Mouse (Mus musculus): ENCODE data around the gene Pdcd6ip. TPM values are rescaled to one million over a fixed set of nuclear protein-coding genes. Genes with fewer than 3 reads are reported as not detected.
"Not testable (repeated sequence)": the region's sequence is repeated elsewhere in the genome, so short reads cannot be mapped to it uniquely, and the experiment has no call there.

Gene Pdcd6ip
- polyA plus RNA-seq, 1 experiment from 2014 or later, result 80.0 TPM

- Histone ChIP-seq H3K4me1 (ENCODE audit: control insufficient read depth, insufficient read depth, low read length) (no peaks in the 10 kb centered on the region), H3K9me3 (ENCODE audit: control insufficient read depth, low read depth, low read length) (no peaks in the 10 kb centered on the region), H3K4me3 (ENCODE audit: low read depth, low read length) (no peak overlapping the region), H3K9ac (replicated peaks; ENCODE audit: low read depth, low read length) (no peak overlapping the region), H3K4me2 (replicated peaks; ENCODE audit: low read depth, low read length) (no peak overlapping the region), H3K36me3 (ENCODE audit: control insufficient read depth, insufficient read depth, low read length) (peaks cover 72% of the 10 kb centered on the region), H3K27ac (ENCODE audit: low read length) (no peak overlapping the region), H3K27me3 (ENCODE audit: control insufficient read depth, insufficient read depth, low read length) (no peaks in the 10 kb centered on the region)
- whole genome bisulfite sequencing, result 87% methylated on average over 7 of the region's 7 CpGs
- no peak for ATAC-seq (ENCODE audit: insufficient number of reproducible peaks, insufficient read depth, low FRiP score, low read depth)
These were observed 37.8 kb downstream of the Pdcd6ip start for GRCm38 (mm10) chr9:113670105-113670856.

DNA sequence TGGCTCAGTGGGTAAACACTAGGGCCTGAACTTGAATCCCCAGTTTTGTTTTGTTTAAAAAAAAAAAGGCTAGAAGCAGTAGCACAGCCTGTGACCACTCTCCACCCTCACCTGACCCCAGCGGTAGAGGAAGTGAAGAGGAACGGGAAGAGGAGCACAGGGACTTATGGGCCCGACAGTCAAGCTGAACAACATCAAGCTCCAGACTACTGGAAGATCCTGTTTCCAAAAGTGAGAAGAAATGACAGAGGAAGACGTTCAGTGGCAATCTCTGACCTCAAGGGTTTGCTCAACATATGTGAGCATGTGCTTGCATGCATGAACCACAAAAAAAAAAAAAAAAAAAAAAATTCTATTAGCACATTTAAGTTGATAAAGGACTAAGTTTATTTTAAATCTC, 44.6 kb downstream of the Pdcd6ip start:
- ATAC-seq (ENCODE audit: insufficient number of reproducible peaks, insufficient read depth, low FRiP score, low read depth), result no peak
- no peaks in the 10 kb centered on the region for H3K27me3 ChIP-seq (ENCODE audit: control insufficient read depth, insufficient read depth, low read length)
- no peak overlapping the region for H3K27ac ChIP-seq (ENCODE audit: low read length)
- no peaks in the 10 kb centered on the region for H3K4me1 ChIP-seq (ENCODE audit: control insufficient read depth, insufficient read depth, low read length)
- no peak overlapping the region for H3K4me2 ChIP-seq (replicated peaks; ENCODE audit: low read depth, low read length)
- WGBS, result 82% methylated on average over 4 of the region's 4 CpGs
- H3K4me3 ChIP-seq (ENCODE audit: low read depth, low read length), result no peak overlapping the region
- no peak overlapping the region for H3K9ac ChIP-seq (replicated peaks; ENCODE audit: low read depth, low read length)
- H3K36me3 ChIP-seq (ENCODE audit: control insufficient read depth, insufficient read depth, low read length), result peaks cover 73% of the 10 kb centered on the region
- no peaks in the 10 kb centered on the region for H3K9me3 ChIP-seq (ENCODE audit: control insufficient read depth, low read depth, low read length)

DNA sequence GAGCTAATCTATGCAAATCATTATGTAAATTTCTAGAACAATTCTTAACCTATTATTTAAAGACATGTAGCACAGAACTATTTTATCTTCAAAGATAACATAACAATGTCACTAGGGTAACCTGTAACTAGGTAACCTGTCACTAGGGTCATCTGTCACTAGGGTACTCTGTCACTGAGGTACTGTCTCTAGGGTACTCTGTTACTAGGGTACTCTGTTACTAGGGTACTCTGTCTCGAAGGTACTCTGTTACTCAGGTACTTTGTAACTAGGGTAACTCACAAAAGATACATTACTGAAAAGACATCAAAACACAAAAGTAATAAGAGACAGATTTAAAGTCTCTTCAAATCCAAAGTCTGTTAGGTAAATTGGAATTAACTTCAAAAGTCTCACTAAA, 50.2 kb downstream of the Pdcd6ip start:
- Histone ChIP-seq H3K4me1 (ENCODE audit: control insufficient read depth, insufficient read depth, low read length) (no peaks in the 10 kb centered on the region), H3K27me3 (ENCODE audit: control insufficient read depth, insufficient read depth, low read length) (no peaks in the 10 kb centered on the region), H3K9me3 (ENCODE audit: control insufficient read depth, low read depth, low read length) (no peaks in the 10 kb centered on the region), H3K4me3 (ENCODE audit: low read depth, low read length) (no peak overlapping the region), H3K27ac (ENCODE audit: low read length) (no peak overlapping the region), H3K4me2 (replicated peaks; ENCODE audit: low read depth, low read length) (no peak overlapping the region), H3K36me3 (ENCODE audit: control insufficient read depth, insufficient read depth, low read length) (peaks cover 69% of the 10 kb centered on the region), H3K9ac (replicated peaks; ENCODE audit: low read depth, low read length) (no peak overlapping the region)
- WGBS, result 90% methylated on average over 1 of the region's 1 CpGs
- ATAC-seq (ENCODE audit: insufficient number of reproducible peaks, insufficient read depth, low FRiP score, low read depth), result no peak

- ATAC-seq (ENCODE audit: insufficient number of reproducible peaks, insufficient read depth, low FRiP score, low read depth), result no peak
- Histone ChIP-seq H3K4me2 (replicated peaks; ENCODE audit: low read depth, low read length) (no peak overlapping the region), H3K27ac (ENCODE audit: low read length) (no peak overlapping the region), H3K4me3 (ENCODE audit: low read depth, low read length) (no peak overlapping the region), H3K36me3 (ENCODE audit: control insufficient read depth, insufficient read depth, low read length) (peaks cover 35% of the 10 kb centered on the region), H3K4me1 (ENCODE audit: control insufficient read depth, insufficient read depth, low read length) (no peaks in the 10 kb centered on the region), H3K9ac (replicated peaks; ENCODE audit: low read depth, low read length) (no peak overlapping the region), H3K27me3 (ENCODE audit: control insufficient read depth, insufficient read depth, low read length) (no peaks in the 10 kb centered on the region), H3K9me3 (ENCODE audit: control insufficient read depth, low read depth, low read length) (no peaks in the 10 kb centered on the region)
- 73% methylated on average over 8 of the region's 8 CpGs for WGBS
These were observed 54.5 kb downstream of the Pdcd6ip start for GRCm38 (mm10) chr9:113653571-113653970.

- Histone ChIP-seq H3K36me3 (ENCODE audit: control insufficient read depth, insufficient read depth, low read length) (peaks cover 20% of the 10 kb centered on the region; the same call in 1 of the 2 replicates), H3K27me3 (ENCODE audit: control insufficient read depth, insufficient read depth, low read length) (no peaks in the 10 kb centered on the region), H3K9ac (replicated peaks; ENCODE audit: low read depth, low read length) (no peak overlapping the region), H3K4me1 (ENCODE audit: control insufficient read depth, insufficient read depth, low read length) (no peaks in the 10 kb centered on the region), H3K4me2 (replicated peaks; ENCODE audit: low read depth, low read length) (no peak overlapping the region), H3K4me3 (ENCODE audit: low read depth, low read length) (no peak overlapping the region), H3K9me3 (ENCODE audit: control insufficient read depth, low read depth, low read length) (no peaks in the 10 kb centered on the region), H3K27ac (ENCODE audit: low read length) (no peak overlapping the region)
- no peak for ATAC-seq (ENCODE audit: insufficient number of reproducible peaks, insufficient read depth, low FRiP score, low read depth)
- WGBS, result 88% methylated on average over 8 of the region's 8 CpGs
These were observed 57.3 kb downstream of the Pdcd6ip start for GRCm38 (mm10) chr9:113650787-113651186.

DNA sequence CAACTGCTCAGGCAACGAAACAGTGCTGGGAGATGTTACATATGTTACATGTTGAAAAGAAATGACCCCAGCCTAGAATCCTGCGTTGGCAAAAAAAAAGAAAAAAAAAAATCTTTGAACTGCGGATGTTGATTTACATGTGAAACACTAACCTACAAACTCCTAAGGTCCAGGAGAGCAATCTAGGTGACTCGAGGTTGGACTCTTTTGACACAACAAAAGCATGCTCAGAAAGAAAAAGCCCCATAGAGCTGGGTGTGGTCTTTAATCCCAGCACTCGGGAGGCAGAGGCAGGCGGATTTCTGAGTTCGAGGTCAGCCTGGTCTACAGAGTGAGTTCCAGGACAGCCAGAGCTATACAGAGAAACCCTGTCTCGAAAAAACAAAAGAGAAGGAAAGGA, 58.8 kb downstream of the Pdcd6ip start:
- not testable (repeated sequence) for H3K27ac ChIP-seq (ENCODE audit: low read length); H3K4me3 ChIP-seq (ENCODE audit: low read depth, low read length); H3K9me3 ChIP-seq (ENCODE audit: control insufficient read depth, low read depth, low read length); H3K36me3 ChIP-seq (ENCODE audit: control insufficient read depth, insufficient read depth, low read length); H3K9ac ChIP-seq (replicated peaks; ENCODE audit: low read depth, low read length); H3K4me2 ChIP-seq (replicated peaks; ENCODE audit: low read depth, low read length); H3K4me1 ChIP-seq (ENCODE audit: control insufficient read depth, insufficient read depth, low read length); H3K27me3 ChIP-seq (ENCODE audit: control insufficient read depth, insufficient read depth, low read length); ATAC-seq (ENCODE audit: insufficient number of reproducible peaks, insufficient read depth, low FRiP score, low read depth)
- WGBS, result 75% methylated on average over 8 of the region's 8 CpGs

DNA sequence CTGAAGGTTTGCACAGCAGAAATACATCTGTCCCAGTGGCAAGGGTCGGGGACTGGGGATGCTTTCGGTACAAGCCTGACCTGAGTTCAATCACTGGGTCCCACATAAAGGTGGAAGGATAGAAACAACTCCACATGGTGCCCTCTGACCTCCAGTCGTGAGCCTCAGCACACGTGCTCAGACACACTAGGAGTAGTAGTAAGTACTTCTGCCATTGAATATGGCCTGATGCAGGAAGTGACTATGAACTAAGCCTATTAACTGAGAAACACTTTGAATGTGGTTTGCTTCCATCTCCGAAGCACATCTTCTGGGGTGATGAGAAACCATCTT, 62.3 kb downstream of the Pdcd6ip start:
- Histone ChIP-seq H3K27ac (ENCODE audit: low read length) (no peak overlapping the region), H3K4me3 (ENCODE audit: low read depth, low read length) (no peak overlapping the region), H3K9ac (replicated peaks; ENCODE audit: low read depth, low read length) (no peak overlapping the region), H3K9me3 (ENCODE audit: control insufficient read depth, low read depth, low read length) (no peaks in the 10 kb centered on the region), H3K4me1 (ENCODE audit: control insufficient read depth, insufficient read depth, low read length) (no peaks in the 10 kb centered on the region), H3K27me3 (ENCODE audit: control insufficient read depth, insufficient read depth, low read length) (no peaks in the 10 kb centered on the region), H3K36me3 (ENCODE audit: control insufficient read depth, insufficient read depth, low read length) (no peaks in the 10 kb centered on the region), H3K4me2 (replicated peaks; ENCODE audit: low read depth, low read length) (no peak overlapping the region)
- ATAC-seq (ENCODE audit: insufficient number of reproducible peaks, insufficient read depth, low FRiP score, low read depth), result peak; percentile 16; the same call in 1 of the 2 replicates
- WGBS, result 42% methylated on average over 5 of the region's 5 CpGs

GRCm38 (mm10) chr9:113645153-113645836, 62.8 kb downstream of the Pdcd6ip start:
- ATAC-seq (ENCODE audit: insufficient number of reproducible peaks, insufficient read depth, low FRiP score, low read depth), result peak; percentile 43; the same call in 1 of the 2 replicates
- 16% methylated on average over 11 of the region's 11 CpGs for WGBS

More at GRCm38 (mm10) chr9:113645153-113645836, 62.8 kb downstream of the Pdcd6ip start:
- H3K9me3 ChIP-seq (ENCODE audit: control insufficient read depth, low read depth, low read length), result no peaks in the 10 kb centered on the region
- H3K36me3 ChIP-seq (ENCODE audit: control insufficient read depth, insufficient read depth, low read length), result no peaks in the 10 kb centered on the region
- H3K4me3 ChIP-seq (ENCODE audit: low read depth, low read length), result no peak overlapping the region
- H3K9ac ChIP-seq (replicated peaks; ENCODE audit: low read depth, low read length), result no peak overlapping the region
- H3K27ac ChIP-seq (ENCODE audit: low read length), result no peak overlapping the region
- H3K27me3 ChIP-seq (ENCODE audit: control insufficient read depth, insufficient read depth, low read length), result no peaks in the 10 kb centered on the region
- H3K4me2 ChIP-seq (replicated peaks; ENCODE audit: low read depth, low read length), result no peak overlapping the region
- H3K4me1 ChIP-seq (ENCODE audit: control insufficient read depth, insufficient read depth, low read length), result no peaks in the 10 kb centered on the region

Measured in stomach, embryonic 14.5 days (tissue).